Mouse (Mus musculus) bone marrow, adult 2 months (tissue): ENCODE results near the gene Lhx4.

Experiments used
- CTCF ChIP-seq: fragments of 200-500 bp; IDR thresholded peaks from 2 replicates; pipeline ENCODE4 v1.5.1; 2011; ENCODE audit warnings: low read length, control low read depth; ENCODE audit not compliant: control insufficient read depth, insufficient read depth
- POLR2A ChIP-seq: fragments of 200-500 bp; IDR thresholded peaks from 2 replicates; pipeline ENCODE4 v1.6.1; 2011; ENCODE audit warnings: low read depth, mild to moderate bottlenecking, control low read depth, low read length, borderline replicate concordance; ENCODE audit not compliant: control insufficient read depth

DNA sequence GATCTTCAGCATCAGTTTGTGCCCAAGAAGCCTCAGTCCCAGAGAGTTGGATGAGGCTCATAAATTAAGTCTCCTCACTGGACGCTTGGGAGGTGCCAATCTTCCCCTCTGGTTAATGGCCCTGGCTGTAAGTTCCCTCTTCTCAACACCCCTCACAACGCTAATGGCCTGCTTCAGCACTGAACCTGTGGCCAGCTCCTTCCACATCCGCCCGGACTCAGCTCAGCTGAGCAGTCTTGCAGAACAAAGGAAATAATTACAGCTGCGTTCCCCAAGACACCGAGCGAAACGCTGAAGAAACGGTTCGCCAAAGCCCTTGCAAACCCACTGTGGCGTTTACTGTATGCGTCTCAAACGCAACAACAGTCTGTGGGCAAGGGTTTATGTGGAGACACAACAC, 29.3 kb downstream of the Lhx4 start:
- no peak for TF ChIP-seq POLR2A
- no peak for TF ChIP-seq CTCF
